Mouse (Mus musculus) neutrophil, adult 59 days (primary cell): ENCODE results near the gene Nfkbid. TPM values are rescaled to one million over a fixed set of nuclear protein-coding genes. Genes with fewer than 3 reads are reported as not detected.

Experiments
- total RNA-seq, 2 experiments: library from RNA; stranded (reverse); gene quantifications; 1 replicate in 1 of 2; 2 replicates in 1 of 2; pipeline ENCODE4 v1.2.4; 2023

Gene Nfkbid
- total RNA-seq: 10 to 100 TPM; 65.6 to 78.9 TPM

DNA sequence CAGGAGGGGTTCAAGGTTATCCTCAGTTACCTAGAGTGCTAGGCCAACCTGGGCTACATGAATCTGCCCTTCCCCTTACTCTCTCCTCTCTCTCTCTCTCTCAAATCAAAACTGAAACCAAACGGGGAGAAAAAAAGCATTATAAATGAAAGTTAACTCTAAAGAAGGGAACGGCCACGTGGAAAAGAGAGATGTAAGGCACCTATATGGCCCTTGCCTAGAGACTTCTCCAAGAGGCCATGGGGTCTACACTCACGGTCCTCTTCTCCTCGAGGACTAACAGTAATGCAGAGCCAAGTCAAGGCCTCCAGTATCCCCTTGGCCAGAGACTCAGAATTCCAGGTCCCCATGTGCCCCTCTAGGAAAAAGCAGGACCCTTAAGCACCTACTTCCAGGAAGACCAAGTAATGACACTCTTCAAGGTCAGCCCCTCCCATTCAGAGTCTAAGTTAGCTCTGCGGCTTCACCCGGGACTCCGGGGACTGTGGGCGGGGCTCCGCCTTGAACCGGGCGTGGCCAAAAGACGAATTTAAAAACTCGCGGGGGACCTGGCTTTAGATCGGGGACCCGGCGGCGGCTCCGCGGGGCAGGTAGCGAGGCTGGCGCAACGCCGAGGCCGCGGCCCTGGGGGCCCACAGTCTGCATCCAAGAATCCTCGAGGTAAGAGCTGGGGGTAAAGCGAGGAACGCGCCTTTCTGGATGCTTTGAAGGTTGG, at the start of gene Nfkbid:
TSS of gene Nfkbid (plus strand) at position 558 of the 715 bp plus-strand sequence.

GRCm38 (mm10) chr7:30413596-30413995, 7.9 kb upstream of the Nfkbid start, which contains the start of gene Tyrobp:
Tyrobp (plus strand) TSS chr7:30413760.

GRCm38 (mm10) chr7:30419561-30420499, 1.7 kb upstream of the Nfkbid start, which contains the start of gene Hcst:
Hcst (minus strand) TSS chr7:30419854.

DNA sequence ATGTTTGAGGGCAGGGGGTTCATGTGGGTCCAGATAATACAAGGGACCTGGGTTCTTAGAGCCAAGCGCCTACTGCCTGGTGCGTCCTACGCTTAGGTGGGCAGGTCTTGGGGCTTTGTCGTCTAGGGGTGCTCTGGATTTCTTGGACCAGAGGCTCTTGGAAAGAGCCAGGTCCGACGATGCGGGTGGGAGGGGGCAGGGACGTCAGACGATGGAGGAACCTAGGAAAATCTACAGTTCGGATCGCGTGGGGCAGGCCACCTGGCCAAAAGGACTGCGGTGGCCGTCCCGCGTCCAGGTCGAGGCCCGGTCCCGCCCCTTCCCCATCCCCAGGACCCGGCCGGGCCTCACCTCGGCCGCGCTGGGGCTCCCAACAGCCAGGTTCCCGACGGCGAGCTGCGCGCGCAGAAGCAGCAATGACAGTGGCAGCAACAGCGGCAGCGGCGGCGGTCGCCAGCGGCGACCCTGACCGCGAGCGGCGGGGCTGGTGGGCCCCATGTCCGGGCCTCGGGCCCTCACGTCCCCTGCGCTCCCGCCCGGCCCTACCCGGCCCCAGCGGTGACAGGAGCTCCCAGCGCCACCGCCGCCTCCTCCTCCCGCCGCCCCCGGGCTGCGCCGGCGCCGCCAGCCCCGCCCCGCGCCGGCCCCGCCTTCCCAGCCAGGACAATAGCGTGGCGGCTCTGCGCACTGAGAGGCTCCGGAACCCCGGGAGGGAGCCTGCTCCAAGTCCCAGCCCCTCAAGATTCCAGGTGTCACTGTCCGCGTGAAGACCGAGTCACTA, 23.6 kb downstream of the Nfkbid start, which contains the start of gene Aplp1:
TSS of gene Aplp1 (minus strand) at position 565 of the 781 bp plus-strand sequence.

DNA sequence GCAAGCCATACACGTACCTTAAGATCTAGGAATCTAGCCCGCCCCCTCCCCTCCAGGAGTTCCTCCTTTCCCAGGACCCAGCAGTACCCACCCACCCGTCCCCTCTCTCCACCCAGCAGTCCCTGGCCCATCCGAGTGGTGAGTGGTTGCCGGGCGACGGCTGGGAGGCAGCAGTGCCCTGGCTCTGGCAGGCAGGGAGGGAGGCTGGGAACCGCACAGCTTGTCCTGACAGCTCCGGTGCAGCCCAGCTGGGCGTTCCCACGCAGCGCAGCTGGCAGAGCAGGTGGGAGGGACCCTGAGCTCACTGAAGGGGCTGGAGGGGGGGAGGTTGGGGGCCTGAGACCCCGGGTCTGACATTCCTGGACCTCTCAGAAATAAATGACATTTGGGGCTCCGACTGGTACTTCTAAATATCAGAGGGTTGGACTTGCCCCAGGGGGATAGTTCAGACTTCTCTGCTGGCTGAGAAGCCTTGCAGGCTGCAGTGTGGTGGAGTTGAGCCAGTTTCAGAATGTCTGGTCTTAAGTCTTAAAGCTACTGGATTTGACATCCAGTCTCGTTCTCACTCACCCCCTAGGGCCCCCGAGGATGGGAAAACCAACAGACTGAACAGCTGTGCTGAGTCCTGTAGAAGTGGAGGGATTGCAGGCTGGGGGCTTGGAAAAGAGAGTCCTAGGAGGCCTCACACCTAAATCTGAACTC, 36.2 kb downstream of the Nfkbid start, which contains the start of the genes Kirrel2 and Nphs1:
TSS of gene Kirrel2 (minus strand) at position 62 of the 702 bp plus-strand sequence.
TSS of gene Nphs1 (plus strand) at position 687 of the 702 bp plus-strand sequence.

Other genes with a start within 250 kb of the Nfkbid start
- 1 to 10 TPM; 1.5 to 1.6 TPM for gene Cox7a1, start 237.6 kb upstream of the Nfkbid start, total RNA-seq
- 100 to 1,000 TPM; 225 to 239 TPM for gene Capns1, start 222.9 kb upstream of the Nfkbid start, total RNA-seq
- 10 to 100 TPM; 30.4 to 34.5 TPM for gene Polr2i, start 189.8 kb upstream of the Nfkbid start, total RNA-seq
- 10 to 100 TPM; 38.7 to 46.2 TPM for gene Tbcb, start 189.5 kb upstream of the Nfkbid start, total RNA-seq
- gene Ovol3, start 186.0 kb upstream of the Nfkbid start, total RNA-seq: not detected
- gene Thap8, start 141.6 kb upstream of the Nfkbid start, total RNA-seq: under 1 TPM; 0.27 to 0.37 TPM
- 10 to 100 TPM; 16.6 to 21.5 TPM for gene Wdr62, start 141.3 kb upstream of the Nfkbid start, total RNA-seq
- not detected for gene Clip3, start 130.0 kb upstream of the Nfkbid start, total RNA-seq
- 10 to 100 TPM; 14.6 to 14.7 TPM for gene Alkbh6, start 113.0 kb upstream of the Nfkbid start, total RNA-seq
- gene Syne4, start 106.9 kb upstream of the Nfkbid start, total RNA-seq: under 1 TPM in 1 of 2 experiments, not detected in 1; 0.76 TPM
- gene E130208F15Rik, start 100.0 kb upstream of the Nfkbid start, total RNA-seq: not detected
- 1 to 10 TPM; 3.2 to 3.4 TPM for gene Sdhaf1, start 97.8 kb upstream of the Nfkbid start, total RNA-seq
- not detected for gene Lrfn3, start 59.0 kb upstream of the Nfkbid start, total RNA-seq
- 1,000 to 10,000 TPM; 2,122 to 2,210 TPM for gene Tyrobp, start 8.0 kb upstream of the Nfkbid start, total RNA-seq
- gene Hcst, start 1.9 kb upstream of the Nfkbid start, total RNA-seq: 100 to 1,000 TPM; 116 to 123 TPM
- gene Aplp1, start 23.8 kb downstream of the Nfkbid start, total RNA-seq: under 1 TPM in 1 of 2 experiments, not detected in 1; 0.27 TPM
- not detected for gene Kirrel2, start 36.0 kb downstream of the Nfkbid start, total RNA-seq
- not detected for gene Nphs1, start 36.6 kb downstream of the Nfkbid start, total RNA-seq
- gene Prodh2, start 71.9 kb downstream of the Nfkbid start, total RNA-seq: not detected
- gene Arhgap33, start 113.3 kb downstream of the Nfkbid start, total RNA-seq: 10 to 100 TPM; 14.2 to 14.6 TPM
- gene Hspb6, start 130.4 kb downstream of the Nfkbid start, total RNA-seq: 1 to 10 TPM; 5.1 to 7.4 TPM
- 1 to 10 TPM; 6.0 to 6.3 TPM for gene Proser3, start 130.6 kb downstream of the Nfkbid start, total RNA-seq
- gene Lin37, start 138.1 kb downstream of the Nfkbid start, total RNA-seq: 10 to 100 TPM; 30.4 to 32.0 TPM
- gene U2af1l4, start 141.6 kb downstream of the Nfkbid start, total RNA-seq: 10 to 100 TPM; 40.8 to 45.4 TPM
- 1 to 10 TPM; 3.2 to 6.2 TPM for gene Gm49396, start 141.6 kb downstream of the Nfkbid start, total RNA-seq
- gene Psenen, start 141.9 kb downstream of the Nfkbid start, total RNA-seq: 100 to 1,000 TPM; 120 to 121 TPM
- gene Igflr1, start 143.7 kb downstream of the Nfkbid start, total RNA-seq: 1 to 10 TPM; 3.7 to 5.5 TPM
- 10 to 100 TPM; 51.3 to 54.4 TPM for gene Kmt2b, start 167.0 kb downstream of the Nfkbid start, total RNA-seq
- gene Zbtb32, start 177.2 kb downstream of the Nfkbid start, total RNA-seq: under 1 TPM; 0.20 to 0.22 TPM
- gene Upk1a, start 191.1 kb downstream of the Nfkbid start, total RNA-seq: not detected
- gene Cox6b1, start 204.4 kb downstream of the Nfkbid start, total RNA-seq: 100 to 1,000 TPM; 236 to 250 TPM
- not detected for gene Etv2, start 214.1 kb downstream of the Nfkbid start, total RNA-seq
- gene Rbm42, start 228.6 kb downstream of the Nfkbid start, total RNA-seq: 10 to 100 TPM; 77.8 to 88.7 TPM
- 10 to 100 TPM; 22.3 to 22.8 TPM for gene Haus5, start 243.3 kb downstream of the Nfkbid start, total RNA-seq
- not detected for gene Pmis2, start 249.9 kb downstream of the Nfkbid start, total RNA-seq